Mouse (Mus musculus): Measurements from ENCODE around the gene Ppp1r12a. TPM values are rescaled to one million over a fixed set of nuclear protein-coding genes. Genes with fewer than 3 reads are reported as not detected.

Gene Ppp1r12a
- total RNA-seq, 1 experiment = 106 TPM

DNA sequence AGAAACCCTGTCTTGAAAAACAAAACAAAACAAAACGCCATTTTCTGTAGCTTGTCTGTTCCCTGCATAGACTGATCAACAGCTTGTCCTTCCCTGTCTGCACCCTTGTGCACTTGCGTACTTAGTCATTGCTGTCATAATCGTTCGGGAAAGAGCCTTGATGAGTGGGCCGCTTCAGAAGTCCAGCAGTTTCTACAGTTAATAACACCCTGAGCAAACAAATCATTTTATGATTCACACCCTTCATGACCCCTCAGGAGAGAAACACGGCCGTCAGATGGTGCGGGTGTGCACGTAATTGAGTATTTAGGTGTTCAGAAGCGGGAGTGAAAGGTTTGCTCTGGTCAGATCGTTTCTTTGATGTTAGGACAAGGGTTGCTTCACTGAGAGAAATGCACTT, 137.8 kb downstream of the Ppp1r12a start:
- TF ChIP-seq CHD2 (IDR thresholded peaks at IDR 0.05; ENCODE audit: low read depth, low read length) (no peak), HCFC1 (IDR thresholded peaks at IDR 0.05; ENCODE audit: borderline replicate concordance, insufficient read depth, low read length) (no peak), ZNF384 (IDR thresholded peaks at IDR 0.05; ENCODE audit: low read depth, low read length) (no peak), ZC3H11A (IDR thresholded peaks at IDR 0.05; ENCODE audit: borderline replicate concordance, low read depth, low read length) (no peak)
- no peaks in the 10 kb centered on the region for H3K36me3 ChIP-seq (ENCODE audit: control insufficient read depth, insufficient read depth, low read length, poor library complexity, severe bottlenecking)
- in situ Hi-C loops (cut with MboI; ENCODE audit: low sequenced_read_pairs in 2 of 2, unreplicated experiment in 2 of 2) = loop anchor here in 1 of 2 experiments (5.0 to 10.0 kb wide), 2 partner anchors 137 to 235 kb away; no protein-coding TSS in a partner anchor
- H3K4me3 ChIP-seq (ENCODE audit: insufficient read depth in 1 of 2, low read depth in 1 of 2, low read length in 2 of 2, poor library complexity in 1 of 2, severe bottlenecking in 1 of 2) = 0 out of 4 replicates have a peak overlapping the region, but pooled peaks of 1 of the 2 experiments have one; percentile 7
- DNase-seq (ENCODE audit: low read depth, low spot score) = no peak
- H3K9ac ChIP-seq (ENCODE audit: insufficient read depth, low read depth, low read length, poor library complexity, severe bottlenecking) = no peak overlapping the region; the same call in 1 of the 2 replicates
- H3K9me3 ChIP-seq (ENCODE audit: control insufficient read depth, insufficient read depth, low read depth, low read length) = no peaks in the 10 kb centered on the region
- peaks cover 4 to 7% of the 10 kb centered on the region in 2 experiments; a peak in 3 of 4 replicates for H3K4me1 ChIP-seq (ENCODE audit: control insufficient read depth in 2 of 2, insufficient read depth in 2 of 2, low read length in 2 of 2, poor library complexity in 1 of 2)
- H3K27ac ChIP-seq (ENCODE audit: insufficient read depth, low read depth, low read length, poor library complexity, severe bottlenecking) = no peak overlapping the region

DNA sequence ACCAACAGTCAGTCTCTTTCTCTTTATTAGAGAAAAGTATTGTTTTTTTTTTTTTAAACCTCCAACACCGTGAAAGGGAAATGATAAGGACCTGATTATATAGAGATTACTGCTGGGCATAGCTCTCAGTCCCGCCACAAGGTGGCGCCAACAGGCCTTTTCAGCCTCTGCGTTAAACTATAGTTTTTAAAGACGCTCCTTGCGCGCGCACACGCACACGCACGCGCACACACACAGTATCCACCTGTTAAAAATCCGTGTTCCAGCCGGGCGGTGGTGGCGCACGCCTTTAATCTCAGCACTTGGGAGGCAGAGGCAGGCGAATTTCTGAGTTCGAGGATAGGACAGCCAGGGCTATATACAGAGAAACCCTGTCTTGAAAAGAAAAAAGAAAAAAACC, 138.8 kb downstream of the Ppp1r12a start:
- Histone ChIP-seq H3K4me3 (ENCODE audit: insufficient read depth in 1 of 2, low read depth in 1 of 2, low read length in 2 of 2, poor library complexity in 1 of 2, severe bottlenecking in 1 of 2) (no peak overlapping the region), H3K27ac (ENCODE audit: insufficient read depth, low read depth, low read length, poor library complexity, severe bottlenecking) (no peak overlapping the region), H3K9ac (ENCODE audit: insufficient read depth, low read depth, low read length, poor library complexity, severe bottlenecking) (no peak overlapping the region), H3K9me3 (ENCODE audit: control insufficient read depth, insufficient read depth, low read depth, low read length) (no peaks in the 10 kb centered on the region), H3K4me1 (ENCODE audit: control insufficient read depth in 2 of 2, insufficient read depth in 2 of 2, low read length in 2 of 2, poor library complexity in 1 of 2) (peaks cover 4 to 8% of the 10 kb centered on the region in 2 experiments; a peak in 3 of 4 replicates), H3K36me3 (ENCODE audit: control insufficient read depth, insufficient read depth, low read length, poor library complexity, severe bottlenecking) (no peaks in the 10 kb centered on the region)
- in situ Hi-C loops (cut with MboI; ENCODE audit: low sequenced_read_pairs in 2 of 2, unreplicated experiment in 2 of 2) = loop anchor here in 1 of 2 experiments (5.0 to 10.0 kb wide), 2 partner anchors 136 to 234 kb away; no protein-coding TSS in a partner anchor
- no peak for DNase-seq (ENCODE audit: low read depth, low spot score)
- TF ChIP-seq ZNF384 (IDR thresholded peaks at IDR 0.05; ENCODE audit: low read depth, low read length) (no peak; the same call in 1 of the 2 replicates), ZC3H11A (IDR thresholded peaks at IDR 0.05; ENCODE audit: borderline replicate concordance, low read depth, low read length) (peak; percentile 82; the same call in 1 of the 2 replicates), CHD2 (IDR thresholded peaks at IDR 0.05; ENCODE audit: low read depth, low read length) (no peak), HCFC1 (IDR thresholded peaks at IDR 0.05; ENCODE audit: borderline replicate concordance, insufficient read depth, low read length) (no peak), MAFK (IDR thresholded peaks at IDR 0.05; ENCODE audit: insufficient read depth, low read depth, low read length) (no peak)

DNA sequence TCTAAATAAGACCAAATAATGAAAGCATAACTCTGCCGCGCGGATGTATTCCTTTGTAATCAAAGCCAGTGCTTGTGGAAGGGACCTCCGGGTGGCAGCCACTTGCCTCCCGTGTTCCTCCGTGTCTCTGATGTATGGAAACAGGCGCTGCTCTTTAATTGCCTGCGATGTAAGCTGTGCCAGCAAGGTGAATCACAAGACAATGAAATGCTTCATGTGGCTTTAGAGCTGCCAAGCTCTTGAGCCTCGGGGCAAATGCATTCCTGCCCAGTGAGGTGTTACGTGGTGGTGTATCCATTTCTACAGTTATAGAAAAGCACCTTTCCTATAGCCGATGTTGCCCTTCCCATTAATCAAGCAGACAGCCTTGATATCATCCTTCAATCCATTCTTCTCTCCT, 145.8 kb downstream of the Ppp1r12a start:
- no peak overlapping the region for H3K9ac ChIP-seq (ENCODE audit: insufficient read depth, low read depth, low read length, poor library complexity, severe bottlenecking)
- in situ Hi-C loops (cut with MboI; ENCODE audit: low sequenced_read_pairs in 2 of 2, unreplicated experiment in 2 of 2) = loop anchor here in 1 of 2 experiments (10.0 kb wide), 1 partner anchor 227 kb away; no protein-coding TSS in a partner anchor
- no peaks in the 10 kb centered on the region for H3K9me3 ChIP-seq (ENCODE audit: control insufficient read depth, insufficient read depth, low read depth, low read length)
- peaks cover 0 to 4% of the 10 kb centered on the region in 2 experiments; a peak in 1 of 4 replicates for H3K4me1 ChIP-seq (ENCODE audit: control insufficient read depth in 2 of 2, insufficient read depth in 2 of 2, low read length in 2 of 2, poor library complexity in 1 of 2)
- TF ChIP-seq HCFC1 (IDR thresholded peaks at IDR 0.05; ENCODE audit: borderline replicate concordance, insufficient read depth, low read length) = no peak
- TF ChIP-seq ZC3H11A (IDR thresholded peaks at IDR 0.05; ENCODE audit: borderline replicate concordance, low read depth, low read length) = no peak
- TF ChIP-seq CHD2 (IDR thresholded peaks at IDR 0.05; ENCODE audit: low read depth, low read length) = no peak
- TF ChIP-seq ZNF384 (IDR thresholded peaks at IDR 0.05; ENCODE audit: low read depth, low read length) = no peak
- no peak for TF ChIP-seq MAFK (IDR thresholded peaks at IDR 0.05; ENCODE audit: insufficient read depth, low read depth, low read length)
- DNase-seq (ENCODE audit: low read depth, low spot score) = no peak
- no peak overlapping the region for H3K4me3 ChIP-seq (ENCODE audit: insufficient read depth in 1 of 2, low read depth in 1 of 2, low read length in 2 of 2, poor library complexity in 1 of 2, severe bottlenecking in 1 of 2)
- no peaks in the 10 kb centered on the region for H3K36me3 ChIP-seq (ENCODE audit: control insufficient read depth, insufficient read depth, low read length, poor library complexity, severe bottlenecking)
- H3K27ac ChIP-seq (ENCODE audit: insufficient read depth, low read depth, low read length, poor library complexity, severe bottlenecking) = no peak overlapping the region

DNA sequence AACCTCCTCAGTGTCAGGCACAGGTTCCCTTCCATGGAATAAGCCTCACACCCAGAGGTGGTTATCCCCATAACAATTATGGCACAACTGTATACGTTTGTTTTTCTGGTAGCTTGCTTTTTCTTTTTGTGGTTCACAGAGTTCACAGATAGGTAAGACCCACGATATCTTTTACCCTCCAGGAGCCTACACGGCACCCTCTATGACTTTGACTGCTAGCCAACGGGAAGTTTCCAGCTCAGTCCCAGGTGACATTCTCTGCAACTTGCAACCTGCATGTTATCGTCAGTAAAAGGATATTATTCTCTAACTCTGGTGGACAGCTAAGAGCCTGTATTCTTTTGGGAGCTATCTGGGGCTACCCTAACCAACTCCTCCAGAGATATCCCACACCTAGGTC, 148.2 kb downstream of the Ppp1r12a start:
- H3K27ac ChIP-seq (ENCODE audit: insufficient read depth, low read depth, low read length, poor library complexity, severe bottlenecking) = no peak overlapping the region
- no peak for DNase-seq (ENCODE audit: low read depth, low spot score)
- in situ Hi-C loops (cut with MboI; ENCODE audit: low sequenced_read_pairs in 2 of 2, unreplicated experiment in 2 of 2) = no loop called here
- H3K4me1 ChIP-seq (ENCODE audit: control insufficient read depth in 2 of 2, insufficient read depth in 2 of 2, low read length in 2 of 2, poor library complexity in 1 of 2) = peaks cover 0 to 2% of the 10 kb centered on the region in 2 experiments; a peak in 1 of 4 replicates
- no peak for TF ChIP-seq ZC3H11A (IDR thresholded peaks at IDR 0.05; ENCODE audit: borderline replicate concordance, low read depth, low read length)
- TF ChIP-seq MAFK (IDR thresholded peaks at IDR 0.05; ENCODE audit: insufficient read depth, low read depth, low read length) = no peak
- TF ChIP-seq CHD2 (IDR thresholded peaks at IDR 0.05; ENCODE audit: low read depth, low read length) = no peak
- no peak for TF ChIP-seq ZNF384 (IDR thresholded peaks at IDR 0.05; ENCODE audit: low read depth, low read length)
- H3K9ac ChIP-seq (ENCODE audit: insufficient read depth, low read depth, low read length, poor library complexity, severe bottlenecking) = no peak overlapping the region
- no peaks in the 10 kb centered on the region for H3K36me3 ChIP-seq (ENCODE audit: control insufficient read depth, insufficient read depth, low read length, poor library complexity, severe bottlenecking)
- no peaks in the 10 kb centered on the region for H3K9me3 ChIP-seq (ENCODE audit: control insufficient read depth, insufficient read depth, low read depth, low read length)
- no peak overlapping the region for H3K4me3 ChIP-seq (ENCODE audit: insufficient read depth in 1 of 2, low read depth in 1 of 2, low read length in 2 of 2, poor library complexity in 1 of 2, severe bottlenecking in 1 of 2)
